Mouse (Mus musculus) limb, embryonic 11.5 days (tissue): ENCODE measurements around the gene Taok3. TPM values are rescaled to one million over a fixed set of nuclear protein-coding genes. Genes with fewer than 3 reads are reported as not detected.

Source experiments
- ATAC-seq: fragments of 200-750 bp; cut with Nextera tagmentation; 2 replicates; pipeline ENCODE4 v1.8.0; 2017; ENCODE audit warnings: low read depth; ENCODE audit not compliant: insufficient number of reproducible peaks, low FRiP score, low TSS enrichment
- DNase-seq: peaks from one replicate; pipeline ENCODE4 v3.0.0-alpha.2; 2015; ENCODE audit warnings: low spot score
- H3K27ac ChIP-seq: fragments of 300-500 bp; sonication (generic); replicated peaks from 2 replicates; pipeline ENCODE4 v1.5.1; 2014; ENCODE audit warnings: low read depth, mild to moderate bottlenecking, low read length
- H3K27me3 ChIP-seq: fragments of 300-500 bp; sonication (generic); 2 replicates; pipeline ENCODE4 v1.6.1; 2014; ENCODE audit warnings: mild to moderate bottlenecking, low read length, mixed read lengths; ENCODE audit not compliant: control insufficient read depth, insufficient read depth
- H3K36me3 ChIP-seq: fragments of 300-500 bp; sonication (generic); 2 replicates; pipeline ENCODE4 v1.6.1; 2014; ENCODE audit warnings: mild to moderate bottlenecking, low read length, moderate library complexity, mixed read lengths; ENCODE audit not compliant: control insufficient read depth, insufficient read depth
- H3K4me1 ChIP-seq: fragments of 300-500 bp; sonication (generic); 2 replicates; pipeline ENCODE4 v1.6.1; 2014; ENCODE audit warnings: low read length, mixed read lengths; ENCODE audit not compliant: control insufficient read depth, insufficient read depth
- H3K4me2 ChIP-seq: fragments of 300-500 bp; sonication (generic); 2 replicates; pipeline ENCODE4 v1.6.1; 2014; ENCODE audit warnings: low read depth, mild to moderate bottlenecking, moderate library complexity; ENCODE audit not compliant: severe bottlenecking
- H3K4me3 ChIP-seq: fragments of 300-500 bp; sonication (generic); 2 replicates; pipeline ENCODE4 v1.5.1; 2014; ENCODE audit warnings: low read depth, low read length
- H3K9ac ChIP-seq: fragments of 300-500 bp; sonication (generic); 2 replicates; pipeline ENCODE4 v1.6.1; 2014; ENCODE audit warnings: mild to moderate bottlenecking, low read length
- H3K9me3 ChIP-seq: fragments of 300-500 bp; sonication (generic); 2 replicates; pipeline ENCODE4 v1.6.1; 2016; ENCODE audit warnings: low read length; ENCODE audit not compliant: control insufficient read depth
- WGBS: fragments of 180-500 bp; shearing (Covaris S2); extraction: QIAGEN DNeasy Blood & Tissue Kit; methylation state at CpG from one replicate; pipeline ENCODE4 v1.1.7; 2014; 5-methylcytosine and 5-hydroxymethylcytosine counted together
- polyA plus RNA-seq: library from polyadenylated mRNA; unstranded; fragments of >200 nt; fragmentation: Nextera tagmentation; extraction: Ambion mirVana; gene quantifications from 2 replicates; pipeline ENCODE4 v1.2.1, GENCODE M21; 2014

Taok3 gene
- polyA plus RNA-seq, 1 experiment from 2014 or later, result 6.1 TPM

DNA sequence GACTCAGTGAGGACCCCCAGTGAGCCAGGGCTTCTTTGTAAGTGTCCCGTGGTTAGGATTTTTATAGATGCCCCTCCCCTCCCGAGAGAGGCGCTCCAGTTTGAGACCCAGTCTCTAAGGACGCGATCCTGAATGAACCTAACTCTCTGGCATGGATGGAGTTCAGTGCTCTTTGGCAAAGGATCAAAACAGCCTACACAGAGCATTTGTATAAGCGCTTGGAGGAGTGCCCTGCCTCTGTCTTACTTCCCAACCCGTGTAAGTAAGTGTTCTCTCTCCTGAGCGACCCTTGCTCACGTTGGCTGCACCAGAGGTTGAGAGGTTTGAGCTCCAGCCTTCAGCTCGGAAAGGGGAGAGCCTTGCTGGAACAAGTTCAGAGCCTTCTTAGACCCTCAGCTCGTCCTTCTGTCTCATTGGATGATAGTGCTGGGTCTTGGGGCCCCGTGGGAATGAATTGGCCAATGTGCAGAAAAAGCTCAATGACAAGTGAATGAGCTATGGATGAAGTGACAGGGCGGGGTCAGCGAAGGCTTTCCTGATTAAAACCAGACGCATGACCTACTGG lies 33.7 kb downstream of the Taok3 start:
- H3K9ac ChIP-seq, result no peak overlapping the region
- peak overlapping the region; percentile 12; the same call in 1 of the 2 replicates for H3K4me2 ChIP-seq
- 58% methylated on average over 15 of the region's 15 CpGs for WGBS
- no peak overlapping the region for H3K4me3 ChIP-seq
- H3K36me3 ChIP-seq, result no peaks in the 10 kb centered on the region
- H3K27ac ChIP-seq, result peak overlapping the region; percentile 36; the same call in 1 of the 2 replicates
- no peaks in the 10 kb centered on the region; the same call in 1 of the 2 replicates for H3K9me3 ChIP-seq
- H3K27me3 ChIP-seq, result no peaks in the 10 kb centered on the region
- DNase-seq (peak; percentile 43), ATAC-seq (no peak)
- H3K4me1 ChIP-seq, result no peaks in the 10 kb centered on the region

DNA sequence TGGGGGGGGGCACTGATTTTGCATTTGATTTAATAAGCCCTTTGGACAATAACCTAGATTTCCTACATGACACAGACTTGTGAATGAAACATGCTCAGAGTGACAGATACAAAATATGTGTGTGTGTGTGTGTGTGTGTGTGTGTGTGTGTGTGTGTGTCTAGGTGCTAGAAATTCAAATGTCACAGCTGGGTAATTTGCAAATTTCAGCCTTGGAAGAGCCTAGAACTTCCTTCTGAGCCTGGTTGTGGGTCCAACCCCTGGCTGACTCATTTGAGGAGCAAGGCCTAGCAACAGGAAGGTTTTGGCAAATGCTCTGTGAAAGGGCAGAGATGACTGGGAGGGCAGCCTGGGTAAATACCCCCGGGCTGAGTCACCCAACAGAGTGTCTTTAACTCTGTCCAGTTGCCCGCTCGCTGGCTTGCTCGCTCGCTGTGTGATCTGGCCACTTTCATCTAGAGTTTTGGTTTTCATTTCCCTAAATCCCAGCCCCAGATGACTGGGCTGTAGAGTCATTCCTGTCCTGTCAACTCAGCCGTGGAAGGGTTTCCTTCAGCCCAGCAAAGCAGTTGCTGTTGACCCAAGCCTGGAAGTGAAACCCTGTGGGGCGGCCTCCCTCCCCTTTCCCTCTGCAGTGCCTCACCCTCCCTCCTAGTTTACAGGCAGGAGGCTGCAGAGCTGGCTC lies 38.5 kb downstream of the Taok3 start:
- Histone ChIP-seq H3K9me3 (no peaks in the 10 kb centered on the region; the same call in 1 of the 2 replicates), H3K36me3 (no peaks in the 10 kb centered on the region), H3K4me3 (no peak overlapping the region), H3K4me2 (no peak overlapping the region), H3K4me1 (0 out of 2 replicates have a peak, but pooled peaks cover 7% of the 10 kb centered on the region), H3K27me3 (no peaks in the 10 kb centered on the region), H3K9ac (no peak overlapping the region), H3K27ac (no peak overlapping the region)
- ATAC-seq, result no peak
- 78% methylated on average over 7 of the region's 7 CpGs for WGBS
- no peak for DNase-seq

DNA sequence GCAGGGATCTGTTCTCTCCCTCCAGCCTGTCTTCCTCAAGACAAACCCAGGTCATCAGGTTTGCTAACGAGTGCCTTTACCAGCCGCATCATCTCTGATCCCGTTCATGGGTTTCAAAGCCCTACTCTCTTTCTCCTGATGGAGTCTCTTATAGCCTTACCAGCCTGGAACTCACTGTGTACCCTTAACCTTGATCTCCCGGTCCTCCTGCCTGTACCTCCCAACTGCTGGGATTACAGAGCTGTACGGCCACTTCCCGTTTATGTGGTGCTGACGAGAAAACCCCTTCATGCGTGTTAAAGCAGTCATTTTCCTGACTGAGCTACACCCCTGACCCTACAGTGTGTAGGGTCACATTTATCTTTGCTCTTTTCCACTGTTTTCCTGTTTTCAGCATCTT lies 39.4 kb downstream of the Taok3 start:
- ATAC-seq (no peak), DNase-seq (no peak)
- H3K4me2 ChIP-seq, result no peak overlapping the region
- 52% methylated on average over 8 of the region's 8 CpGs for whole genome bisulfite sequencing
- 0 out of 2 replicates have a peak, but pooled peaks cover 7% of the 10 kb centered on the region for H3K4me1 ChIP-seq
- no peaks in the 10 kb centered on the region for H3K27me3 ChIP-seq
- no peak overlapping the region for H3K9ac ChIP-seq
- H3K4me3 ChIP-seq, result no peak overlapping the region
- no peaks in the 10 kb centered on the region for H3K9me3 ChIP-seq
- no peak overlapping the region for H3K27ac ChIP-seq
- no peaks in the 10 kb centered on the region for H3K36me3 ChIP-seq

DNA sequence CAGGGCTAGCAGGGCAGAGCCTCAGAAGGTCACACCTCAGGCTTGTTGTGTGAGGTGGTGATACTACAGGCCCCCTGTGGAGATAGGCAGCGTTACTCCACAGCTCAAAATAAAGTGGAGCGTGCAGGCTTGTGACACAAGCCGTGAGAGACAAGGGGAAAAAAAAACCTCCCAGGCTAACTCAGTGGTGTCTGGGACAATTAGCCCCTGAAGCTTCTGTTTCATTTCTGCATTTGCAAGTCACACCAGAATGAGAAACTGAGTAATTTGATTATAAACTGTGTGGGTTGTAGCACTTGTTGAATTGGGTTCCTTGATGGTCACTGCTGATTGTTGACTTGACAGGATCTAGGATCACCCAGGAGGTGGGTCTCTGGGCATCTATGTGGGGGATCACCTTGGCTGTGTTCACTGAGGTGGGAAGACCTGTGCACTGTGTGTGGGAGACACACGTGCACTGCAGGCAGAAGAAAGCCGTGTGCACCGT lies 39.9 kb downstream of the Taok3 start:
- H3K9me3 ChIP-seq, result no peaks in the 10 kb centered on the region
- H3K27ac ChIP-seq, result no peak overlapping the region
- 0 out of 2 replicates have a peak, but pooled peaks cover 7% of the 10 kb centered on the region for H3K4me1 ChIP-seq
- no peaks in the 10 kb centered on the region for H3K27me3 ChIP-seq
- DNase-seq (no peak), ATAC-seq (no peak)
- H3K9ac ChIP-seq, result no peak overlapping the region
- 40% methylated on average over 6 of the region's 6 CpGs for WGBS
- H3K36me3 ChIP-seq, result no peaks in the 10 kb centered on the region
- H3K4me3 ChIP-seq, result no peak overlapping the region
- no peak overlapping the region for H3K4me2 ChIP-seq

DNA sequence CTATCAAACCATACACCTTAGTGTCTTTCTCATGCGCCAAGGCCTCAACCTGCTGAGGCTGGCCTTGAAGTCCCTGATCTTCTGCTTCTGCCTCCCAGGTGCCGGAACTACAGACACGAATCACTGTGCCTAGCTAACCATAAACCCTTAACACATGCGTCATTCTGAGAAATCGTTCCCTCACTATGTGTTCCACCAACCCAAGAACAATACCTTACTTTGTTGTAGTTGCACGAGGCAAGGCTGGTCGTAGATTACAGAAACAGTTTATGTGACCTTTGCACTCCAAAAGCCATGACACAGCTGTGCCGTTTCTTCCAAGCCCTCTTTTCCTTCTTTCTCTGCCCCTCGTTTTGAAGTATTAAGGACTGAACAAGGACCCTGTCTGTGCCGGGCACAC lies 40.6 kb downstream of the Taok3 start:
- ATAC-seq, result 0 out of 2 replicates have a peak, but pooled peaks have one; percentile 31
- H3K9me3 ChIP-seq, result no peaks in the 10 kb centered on the region
- H3K9ac ChIP-seq, result no peak overlapping the region
- no peaks in the 10 kb centered on the region for H3K36me3 ChIP-seq
- H3K4me2 ChIP-seq, result no peak overlapping the region
- peak; percentile 38 for DNase-seq
- H3K4me3 ChIP-seq, result no peak overlapping the region
- peak overlapping the region; percentile 38; the same call in 1 of the 2 replicates for H3K27ac ChIP-seq
- 0 out of 2 replicates have a peak, but pooled peaks cover 7% of the 10 kb centered on the region for H3K4me1 ChIP-seq
- no peaks in the 10 kb centered on the region for H3K27me3 ChIP-seq
- 48% methylated on average over 10 of the region's 10 CpGs for WGBS

DNA sequence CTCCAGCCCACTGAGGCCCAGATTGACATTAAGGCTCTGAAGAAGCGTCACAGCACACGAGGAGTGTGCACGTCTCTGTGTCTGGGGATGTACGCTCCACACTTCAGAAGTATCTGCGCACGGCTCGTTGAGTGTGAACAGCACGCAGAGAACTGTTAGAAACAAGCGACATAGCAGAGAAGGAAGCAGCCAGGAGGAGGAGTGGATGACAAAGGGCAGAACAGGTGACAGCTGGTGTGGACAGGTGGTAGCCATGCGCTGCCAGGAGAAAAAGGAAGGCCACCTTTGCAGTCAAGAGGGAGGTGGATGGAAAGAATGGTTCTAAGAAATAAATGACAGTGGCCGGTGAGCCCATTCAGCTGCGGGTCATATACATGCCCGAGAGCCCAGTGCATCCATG lies 43.9 kb downstream of the Taok3 start:
- 93% methylated on average over 13 of the region's 13 CpGs for whole genome bisulfite sequencing
- no peak overlapping the region for H3K4me2 ChIP-seq
- H3K27ac ChIP-seq, result no peak overlapping the region
- H3K27me3 ChIP-seq, result no peaks in the 10 kb centered on the region
- H3K4me1 ChIP-seq, result 0 out of 2 replicates have a peak, but pooled peaks cover 7% of the 10 kb centered on the region
- H3K9me3 ChIP-seq, result no peaks in the 10 kb centered on the region
- no peaks in the 10 kb centered on the region for H3K36me3 ChIP-seq
- no peak overlapping the region for H3K9ac ChIP-seq
- ATAC-seq, result no peak
- H3K4me3 ChIP-seq, result no peak overlapping the region
- DNase-seq, result no peak

DNA sequence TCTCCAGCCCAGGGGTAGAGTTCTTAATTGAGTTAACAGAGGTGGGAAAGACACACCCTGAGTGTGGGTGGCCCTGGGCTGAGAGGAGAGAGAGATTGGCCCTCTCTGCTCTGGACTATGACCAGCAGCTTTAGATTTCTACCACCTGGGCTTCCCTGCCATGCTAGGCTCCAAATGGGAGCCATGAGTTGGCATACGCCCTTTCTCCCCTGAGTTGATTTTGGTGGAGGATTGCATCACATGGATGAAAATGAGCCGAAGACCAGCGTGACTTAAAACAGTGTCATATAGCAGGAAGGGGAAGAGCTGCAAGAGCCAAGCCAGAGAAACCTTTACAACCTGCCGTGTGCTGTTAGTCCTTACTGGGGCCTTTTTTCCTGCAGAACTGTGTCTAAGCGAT lies 44.6 kb downstream of the Taok3 start:
- no peaks in the 10 kb centered on the region for H3K9me3 ChIP-seq
- ATAC-seq (no peak), DNase-seq (no peak)
- 0 out of 2 replicates have a peak, but pooled peaks cover 4% of the 10 kb centered on the region for H3K4me1 ChIP-seq
- 81% methylated on average over 5 of the region's 5 CpGs for WGBS
- no peaks in the 10 kb centered on the region for H3K27me3 ChIP-seq
- H3K9ac ChIP-seq, result no peak overlapping the region
- no peak overlapping the region for H3K4me2 ChIP-seq
- no peaks in the 10 kb centered on the region for H3K36me3 ChIP-seq
- no peak overlapping the region for H3K27ac ChIP-seq
- H3K4me3 ChIP-seq, result no peak overlapping the region

DNA sequence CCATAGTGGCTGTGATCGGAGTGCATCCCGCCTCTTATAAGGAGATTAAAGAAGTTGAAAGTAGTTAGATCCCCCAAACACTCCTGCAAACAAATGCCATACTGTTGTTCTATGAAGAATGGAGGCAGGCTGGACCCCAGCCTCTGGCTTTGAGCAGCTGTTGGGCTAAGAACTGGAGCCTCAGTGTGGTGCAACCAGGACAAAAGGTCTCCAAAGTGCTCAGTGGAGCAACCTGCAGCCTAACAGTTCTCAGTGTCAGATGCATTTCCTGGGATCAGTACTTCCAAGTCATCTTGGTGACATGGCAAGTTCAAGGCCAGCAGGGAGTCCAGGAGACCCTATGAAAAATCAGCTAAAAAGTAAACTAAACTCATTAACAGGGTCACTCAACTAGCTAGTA lies 45.0 kb downstream of the Taok3 start:
- Histone ChIP-seq H3K27ac (no peak overlapping the region), H3K4me2 (no peak overlapping the region), H3K9ac (no peak overlapping the region), H3K27me3 (no peaks in the 10 kb centered on the region), H3K4me3 (no peak overlapping the region), H3K9me3 (no peaks in the 10 kb centered on the region), H3K4me1 (0 out of 2 replicates have a peak, but pooled peaks cover under 1% of the 10 kb centered on the region), H3K36me3 (no peaks in the 10 kb centered on the region)
- ATAC-seq, result no peak
- 88% methylated on average over 2 of the region's 2 CpGs for WGBS
- no peak for DNase-seq
